Mouse (Mus musculus): ENCODE data around the gene Selenop.

DNA sequence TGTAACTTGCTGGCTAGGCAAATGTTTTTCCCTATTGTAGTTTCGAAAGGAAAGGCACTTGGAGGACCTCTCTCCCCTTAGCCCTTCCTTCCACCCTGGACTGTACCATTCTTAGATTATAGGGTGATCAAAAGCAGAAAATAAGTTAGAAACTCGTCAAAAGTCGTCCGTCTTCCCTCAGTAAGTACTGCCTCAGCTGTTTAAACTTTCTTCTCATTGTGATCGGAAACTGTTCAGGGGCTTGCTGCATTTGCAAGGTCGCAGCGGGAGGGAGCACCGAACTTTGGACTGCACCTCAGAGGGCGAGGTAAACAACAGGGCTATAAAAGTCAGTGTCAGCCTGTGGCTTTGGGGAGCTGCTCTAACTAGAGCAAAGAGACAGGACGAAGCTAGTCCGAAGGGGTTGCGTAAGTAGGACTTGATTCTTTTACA is 2.3 kb downstream of the Selenop start:
- TF ChIP-seq CTCF (IDR thresholded peaks at IDR 0.05; ENCODE audit: borderline replicate concordance, insufficient read depth, low read depth, low read length) (no peak), POLR2A (IDR thresholded peaks at IDR 0.05; ENCODE audit: borderline replicate concordance, insufficient read depth, low read length) (peak; percentile 52; the same call in 1 of the 2 replicates)
